Mouse (Mus musculus): ENCODE measurements around the gene Yipf2. TPM values are rescaled to one million over a fixed set of nuclear protein-coding genes. Genes with fewer than 3 reads are reported as not detected.

Gene Yipf2
- polyA plus RNA-seq, 1 experiment from 2014 or later = 26.1 TPM

GRCm38 (mm10) chr9:21539981-21540753 lies 52.5 kb downstream of the Yipf2 start:
- WGBS = 81% methylated on average over 7 of the region's 7 CpGs
- Histone ChIP-seq H3K9ac (ENCODE audit: low read depth, low read length) (no peak overlapping the region), H3K27me3 (replicated peaks; ENCODE audit: control insufficient read depth, insufficient read depth, low read length) (no peaks in the 10 kb centered on the region), H3K4me1 (ENCODE audit: control insufficient read depth, insufficient read depth, low read depth, low read length) (peaks cover under 1% of the 10 kb centered on the region; the same call in 1 of the 2 replicates), H3K9me3 (ENCODE audit: control insufficient read depth, low read length) (no peaks in the 10 kb centered on the region), H3K4me3 (ENCODE audit: low read length) (no peak overlapping the region), H3K27ac (ENCODE audit: low read depth, low read length) (no peak overlapping the region), H3K4me2 (ENCODE audit: low read length) (no peak overlapping the region), H3K36me3 (ENCODE audit: control insufficient read depth, insufficient read depth, low read length) (no peaks in the 10 kb centered on the region)
- no peak for ATAC-seq

MicroRNAs encoded within 50 kb of the gene (microRNA counts, 519-probe panel; counts per million panel counts)
- not detected for microRNA mmu-miR-1946b

Small RNA genes within 50 kb of the gene (microRNA-seq; reads per million reads assigned to microRNA genes)
- not detected for gene Mir1946b

Other genes with a start within 250 kb of the Yipf2 start
- 186 and 210 TPM in 2 replicates for gene Ilf3, start 225.0 kb downstream of the Yipf2 start, polyA plus RNA-seq (2015; fragmentation: Nextera tagmentation; extraction: Ambion mirVana)
- 50.3 and 53.7 TPM in 2 replicates for gene Qtrt1, start 181.0 kb downstream of the Yipf2 start, polyA plus RNA-seq (2015; fragmentation: Nextera tagmentation; extraction: Ambion mirVana)
- gene Dnm2, start 167.9 kb downstream of the Yipf2 start, polyA plus RNA-seq (2015; fragmentation: Nextera tagmentation; extraction: Ambion mirVana) = 61.9 and 69.2 TPM in 2 replicates
- gene Tmed1, start 82.6 kb downstream of the Yipf2 start, polyA plus RNA-seq (2015; fragmentation: Nextera tagmentation; extraction: Ambion mirVana) = 64.3 and 66.8 TPM in 2 replicates
- 1.6 and 2.5 TPM in 2 replicates for gene AB124611, start 66.7 kb downstream of the Yipf2 start, polyA plus RNA-seq (2015; fragmentation: Nextera tagmentation; extraction: Ambion mirVana)
- gene Carm1, start 45.9 kb downstream of the Yipf2 start, polyA plus RNA-seq (2015; fragmentation: Nextera tagmentation; extraction: Ambion mirVana) = 15.8 and 25.4 TPM in 2 replicates
- gene Timm29, start 106 bp downstream of the Yipf2 start, polyA plus RNA-seq (2015; fragmentation: Nextera tagmentation; extraction: Ambion mirVana) = 51.8 and 53.4 TPM in 2 replicates
- 109 and 130 TPM in 2 replicates for gene Smarca4, start 23.3 kb upstream of the Yipf2 start, polyA plus RNA-seq (2015; fragmentation: Nextera tagmentation; extraction: Ambion mirVana)
- gene Ldlr, start 130.7 kb upstream of the Yipf2 start, polyA plus RNA-seq (2015; fragmentation: Nextera tagmentation; extraction: Ambion mirVana) = 15.6 and 17.5 TPM in 2 replicates
- 21.2 and 26.0 TPM in 2 replicates for gene Spc24, start 167.5 kb upstream of the Yipf2 start, polyA plus RNA-seq (2015; fragmentation: Nextera tagmentation; extraction: Ambion mirVana)
- gene Kank2, start 205.9 kb upstream of the Yipf2 start, polyA plus RNA-seq (2015; fragmentation: Nextera tagmentation; extraction: Ambion mirVana) = 3.9 and 4.7 TPM in 2 replicates
- 0.25 and 0.66 TPM in 2 replicates for gene Angptl8, start 242.7 kb upstream of the Yipf2 start, polyA plus RNA-seq (2015; fragmentation: Nextera tagmentation; extraction: Ambion mirVana)